Mouse (Mus musculus) kidney, embryonic 16.5 days (tissue): Measurements from ENCODE around the gene Trib2. TPM values are rescaled to one million over a fixed set of nuclear protein-coding genes. Genes with fewer than 3 reads are reported as not detected.

ENCODE experiments used
- ATAC-seq: fragments of 200-750 bp; cut with Nextera tagmentation; 2 replicates; pipeline ENCODE4 v1.8.0; 2017; ENCODE audit warnings: moderate TSS enrichment; ENCODE audit not compliant: low FRiP score, low TSS enrichment
- H3K27ac ChIP-seq: fragments of 300-500 bp; sonication (generic); 2 replicates; pipeline ENCODE4 v1.5.1; 2014; ENCODE audit warnings: low read length
- H3K27me3 ChIP-seq: fragments of 300-500 bp; sonication (generic); 2 replicates; pipeline ENCODE4 v1.6.1; 2014; ENCODE audit warnings: low read length, control low read depth, mixed read lengths; ENCODE audit not compliant: insufficient read depth
- H3K36me3 ChIP-seq: fragments of 300-500 bp; sonication (generic); 2 replicates; pipeline ENCODE4 v1.6.1; 2014; ENCODE audit warnings: low read length, control low read depth, mixed read lengths; ENCODE audit not compliant: insufficient read depth
- H3K4me1 ChIP-seq: fragments of 300-500 bp; sonication (generic); 2 replicates; pipeline ENCODE4 v1.6.1; 2014; ENCODE audit warnings: low read length, control low read depth, mixed read lengths; ENCODE audit not compliant: insufficient read depth
- H3K4me2 ChIP-seq: fragments of 300-500 bp; sonication (generic); replicated peaks from 2 replicates; pipeline ENCODE4 v1.6.1; 2014; ENCODE audit warnings: low read depth, low read length
- H3K4me3 ChIP-seq: fragments of 300-500 bp; sonication (generic); 2 replicates; pipeline ENCODE4 v1.5.1; 2014; ENCODE audit warnings: mild to moderate bottlenecking, low read length
- H3K9ac ChIP-seq: fragments of 300-500 bp; sonication (generic); replicated peaks from 2 replicates; pipeline ENCODE4 v1.6.1; 2014; ENCODE audit warnings: low read length
- H3K9me3 ChIP-seq: fragments of 300-500 bp; sonication (generic); 2 replicates; pipeline ENCODE4 v1.6.1; 2016; ENCODE audit warnings: low read length, control low read depth
- whole genome bisulfite sequencing: fragments of 180-500 bp; shearing (Covaris S2); extraction: QIAGEN DNeasy Blood & Tissue Kit; methylation state at CpG from one replicate; pipeline ENCODE4 v1.1.7; 2014; 5-methylcytosine and 5-hydroxymethylcytosine counted together
- polyA plus RNA-seq: library from polyadenylated mRNA; unstranded; fragments of >200 nt; fragmentation: Nextera tagmentation; extraction: Ambion mirVana; gene quantifications from 2 replicates; pipeline ENCODE4 v1.2.1, GENCODE M21; 2015

Gene Trib2
- polyA plus RNA-seq = 58.0 and 58.6 TPM in 2 replicates

DNA sequence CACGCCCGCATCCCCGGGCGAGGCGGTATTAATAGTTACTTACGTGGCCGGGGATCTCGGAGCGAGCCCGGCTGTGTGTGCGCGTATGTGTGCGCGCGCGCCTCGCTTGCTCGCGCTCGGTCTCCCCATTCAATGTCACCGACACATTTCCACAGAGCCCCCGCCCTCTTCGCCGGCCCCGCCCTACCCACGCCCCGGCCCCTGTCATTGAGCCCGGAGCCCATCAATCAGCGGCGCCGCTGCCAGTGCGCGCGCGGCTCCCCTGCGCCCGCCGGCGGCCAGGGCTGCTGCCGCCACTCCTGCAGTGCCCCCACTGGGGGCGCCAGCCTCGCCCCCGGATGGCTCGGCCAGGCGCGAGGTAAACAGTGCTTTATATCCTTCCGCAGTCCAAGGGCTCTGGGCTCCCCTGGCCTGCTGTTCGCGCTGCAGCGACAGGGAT is at the start of gene Trib2:
TSS of gene Trib2 (minus strand) at position 183 of the 439 bp plus-strand sequence.
- Histone ChIP-seq H3K9ac (peak within 1 kb of the TSS; percentile 96), H3K4me1 (peaks cover 12% of the 10 kb centered on the region), H3K4me3 (peak within 1 kb of the TSS; percentile 69), H3K9me3 (no peaks in the 10 kb centered on the region), H3K36me3 (no peaks in the 10 kb centered on the region), H3K27me3 (no peaks in the 10 kb centered on the region), H3K4me2 (peak within 1 kb of the TSS; percentile 74), H3K27ac (peak within 1 kb of the TSS; percentile 96)
- WGBS = under 1% methylated on average over 50 of the region's 50 CpGs
- ATAC-seq = peak; percentile 91

DNA sequence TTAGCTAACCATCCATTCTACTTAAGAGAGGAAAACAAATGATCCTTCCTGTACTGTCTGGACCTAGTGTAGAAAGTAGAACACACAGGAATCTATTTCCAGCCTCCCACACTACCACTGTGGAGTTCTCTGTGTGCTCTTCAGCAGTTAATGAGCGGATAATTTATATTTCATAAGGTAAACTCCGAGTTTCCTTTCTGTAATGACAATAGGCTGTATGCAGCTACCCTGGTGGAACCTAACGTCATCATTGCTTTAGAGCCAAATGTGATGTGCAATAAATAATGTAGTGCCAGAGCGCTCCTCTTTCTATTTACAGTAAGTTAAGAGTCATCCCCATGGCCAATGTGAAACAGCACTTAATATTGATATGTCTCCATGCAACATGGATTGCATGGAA is 41.3 kb upstream of the Trib2 start:
- WGBS = 78% methylated on average over 4 of the region's 4 CpGs
- H3K27me3 ChIP-seq = no peaks in the 10 kb centered on the region
- no peaks in the 10 kb centered on the region for H3K9me3 ChIP-seq
- no peak overlapping the region for H3K9ac ChIP-seq
- H3K36me3 ChIP-seq = no peaks in the 10 kb centered on the region
- H3K4me1 ChIP-seq = 0 out of 2 replicates have a peak, but pooled peaks cover 3% of the 10 kb centered on the region
- no peak overlapping the region for H3K4me3 ChIP-seq
- ATAC-seq = no peak
- H3K4me2 ChIP-seq = no peak overlapping the region
- no peak overlapping the region for H3K27ac ChIP-seq

DNA sequence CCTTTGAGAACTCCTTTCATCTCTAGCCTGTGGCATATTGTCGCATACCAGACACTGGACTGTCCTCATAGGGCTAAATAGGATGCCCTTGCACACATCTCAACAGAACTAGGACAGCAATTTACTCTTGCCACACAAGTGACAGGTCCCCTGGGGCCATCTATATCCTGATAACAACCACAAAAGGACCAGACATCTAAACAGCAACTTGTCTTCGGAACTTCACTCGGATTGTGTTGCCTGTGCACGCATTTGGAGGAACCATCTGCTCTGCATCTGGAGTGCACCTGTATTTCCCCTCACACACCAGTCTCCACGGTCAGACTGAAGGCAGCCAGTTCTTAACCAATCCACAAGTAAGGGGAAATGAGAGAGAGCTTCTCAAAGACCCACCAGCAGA is 39.2 kb upstream of the Trib2 start:
- ATAC-seq = no peak
- H3K4me3 ChIP-seq = no peak overlapping the region
- no peak overlapping the region for H3K9ac ChIP-seq
- H3K4me1 ChIP-seq = 0 out of 2 replicates have a peak, but pooled peaks cover 4% of the 10 kb centered on the region
- H3K36me3 ChIP-seq = no peaks in the 10 kb centered on the region
- no peak overlapping the region for H3K27ac ChIP-seq
- no peaks in the 10 kb centered on the region for H3K9me3 ChIP-seq
- H3K27me3 ChIP-seq = no peaks in the 10 kb centered on the region
- 85% methylated on average over 5 of the region's 5 CpGs for whole genome bisulfite sequencing
- H3K4me2 ChIP-seq = no peak overlapping the region

DNA sequence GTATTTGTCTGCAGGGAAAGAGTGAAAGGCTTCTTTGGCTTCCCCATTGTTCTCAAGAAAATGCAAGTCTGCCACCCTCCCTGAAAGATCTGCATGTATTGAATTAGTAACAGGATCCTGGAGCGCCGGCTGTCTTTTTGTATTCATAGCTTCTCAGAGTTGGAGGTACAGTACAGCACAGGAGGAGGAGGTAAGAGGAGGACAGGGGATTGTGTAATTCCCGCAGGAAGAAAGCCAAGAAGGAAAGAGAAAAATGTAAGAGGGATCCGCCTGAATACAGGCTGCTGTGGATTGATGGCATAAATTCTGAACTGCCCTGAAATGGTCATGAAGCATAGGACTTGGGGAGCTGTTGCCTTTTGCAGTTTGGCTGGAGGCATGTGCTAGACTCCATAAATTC is 36.1 kb upstream of the Trib2 start:
- Histone ChIP-seq H3K9ac (no peak overlapping the region), H3K4me1 (0 out of 2 replicates have a peak, but pooled peaks cover 4% of the 10 kb centered on the region), H3K27ac (no peak overlapping the region; the same call in 1 of the 2 replicates), H3K4me3 (no peak overlapping the region), H3K9me3 (no peaks in the 10 kb centered on the region), H3K27me3 (no peaks in the 10 kb centered on the region), H3K4me2 (no peak overlapping the region), H3K36me3 (no peaks in the 10 kb centered on the region)
- 61% methylated on average over 4 of the region's 4 CpGs for WGBS
- no peak; the same call in 1 of the 2 replicates for ATAC-seq

DNA sequence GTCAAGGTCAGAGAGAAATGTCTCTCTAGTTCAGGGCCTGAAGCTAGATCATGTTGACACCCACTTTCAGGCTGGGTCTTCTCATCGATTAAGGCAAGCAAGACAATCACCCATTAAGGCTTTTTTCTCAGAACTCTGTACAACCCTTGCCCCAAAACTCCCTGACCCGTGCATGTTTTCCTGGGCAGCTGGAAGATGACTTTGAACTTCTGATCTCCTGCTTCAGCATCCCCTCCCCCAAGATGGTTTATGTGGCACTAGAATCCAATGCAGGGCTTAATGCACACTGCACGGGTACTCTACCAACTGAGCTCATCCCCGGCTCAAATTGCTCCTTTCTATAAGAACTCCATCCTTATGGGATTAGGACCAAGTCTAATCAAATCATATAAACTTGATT is 35.3 kb upstream of the Trib2 start:
- Histone ChIP-seq H3K36me3 (no peaks in the 10 kb centered on the region), H3K9me3 (no peaks in the 10 kb centered on the region), H3K4me3 (no peak overlapping the region), H3K27me3 (no peaks in the 10 kb centered on the region), H3K9ac (no peak overlapping the region), H3K4me2 (no peak overlapping the region), H3K27ac (no peak overlapping the region), H3K4me1 (0 out of 2 replicates have a peak, but pooled peaks cover 4% of the 10 kb centered on the region)
- 57% methylated on average over 4 of the region's 4 CpGs for WGBS
- no peak for ATAC-seq

DNA sequence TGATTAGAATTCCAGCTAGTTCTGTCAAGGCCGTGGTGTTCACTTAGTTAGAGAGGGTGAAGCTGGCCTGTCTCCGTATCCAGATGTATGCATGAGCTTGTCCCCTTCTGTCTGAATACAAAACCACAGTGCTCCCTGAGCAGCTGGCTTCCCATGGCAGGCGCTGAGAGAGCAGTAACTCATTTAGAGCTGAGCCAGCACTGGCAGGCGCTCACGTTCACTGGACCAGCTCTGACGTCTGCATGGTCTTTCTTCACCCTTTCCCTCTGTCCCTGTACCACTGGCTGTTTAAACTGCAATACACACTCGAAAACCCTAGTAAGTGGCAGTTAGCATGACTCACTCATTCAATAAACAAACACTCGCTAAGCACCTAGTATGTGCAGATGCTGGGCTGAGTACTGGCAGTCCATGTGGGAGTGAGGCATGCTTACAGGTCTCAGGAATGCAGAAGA is 33.7 kb upstream of the Trib2 start:
- no peak overlapping the region for H3K4me3 ChIP-seq
- peak; percentile 64; the same call in 1 of the 2 replicates for ATAC-seq

DNA sequence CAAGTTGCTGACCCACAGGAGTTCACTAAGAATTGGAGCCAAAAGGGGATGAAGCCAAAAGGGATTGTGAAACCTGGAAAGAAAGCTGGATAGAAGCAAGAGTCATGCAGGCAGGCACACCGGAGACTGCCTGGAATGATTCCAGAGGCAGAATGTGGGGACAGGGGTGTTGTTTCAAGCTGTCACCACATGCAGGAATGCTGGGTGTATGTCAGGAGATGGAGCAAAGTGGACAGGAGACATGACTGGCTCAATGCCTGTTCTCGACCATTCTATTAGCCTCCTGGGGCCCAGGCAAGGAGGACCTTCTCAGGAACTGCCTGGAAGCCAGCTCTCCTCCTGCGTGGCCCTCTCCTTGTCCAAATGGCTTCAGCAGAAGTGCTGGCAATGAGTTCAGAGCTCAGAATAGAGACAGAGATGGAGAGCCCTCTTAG is 33.2 kb upstream of the Trib2 start:
- Histone ChIP-seq H3K9me3 (no peaks in the 10 kb centered on the region), H3K4me2 (no peak overlapping the region), H3K27me3 (no peaks in the 10 kb centered on the region), H3K27ac (no peak overlapping the region), H3K9ac (no peak overlapping the region), H3K4me3 (no peak overlapping the region), H3K36me3 (no peaks in the 10 kb centered on the region), H3K4me1 (0 out of 2 replicates have a peak, but pooled peaks cover 4% of the 10 kb centered on the region)
- ATAC-seq = no peak
- WGBS = 52% methylated on average over 3 of the region's 3 CpGs

More for the DNA sequence above, 33.7 kb upstream of the Trib2 start:
- Histone ChIP-seq H3K27ac (no peak overlapping the region), H3K4me2 (no peak overlapping the region), H3K9me3 (no peaks in the 10 kb centered on the region), H3K27me3 (no peaks in the 10 kb centered on the region), H3K36me3 (no peaks in the 10 kb centered on the region), H3K4me1 (0 out of 2 replicates have a peak, but pooled peaks cover 4% of the 10 kb centered on the region), H3K9ac (no peak overlapping the region)
- 45% methylated on average over 8 of the region's 8 CpGs for WGBS

DNA sequence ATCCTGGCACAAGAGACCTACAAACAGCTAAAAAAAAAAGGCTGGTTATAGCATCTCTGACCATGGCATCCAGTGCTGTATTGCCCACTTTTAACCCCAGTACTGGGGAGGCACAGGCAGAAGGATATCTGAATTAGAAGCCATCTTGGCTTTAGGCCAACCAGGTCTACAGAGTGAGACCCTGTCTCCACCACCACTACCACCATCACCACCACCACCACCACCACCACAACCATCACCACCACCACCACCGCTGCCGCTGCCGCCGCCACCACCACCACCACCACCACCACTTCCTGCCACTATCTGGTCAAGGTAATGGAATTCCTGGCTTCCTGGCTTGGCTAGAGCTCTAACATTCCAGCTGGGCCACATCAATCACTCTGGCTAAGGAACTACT is 31.7 kb upstream of the Trib2 start:
- Histone ChIP-seq H3K27ac (no peak overlapping the region), H3K36me3 (no peaks in the 10 kb centered on the region), H3K4me3 (no peak overlapping the region), H3K27me3 (no peaks in the 10 kb centered on the region), H3K4me1 (0 out of 2 replicates have a peak, but pooled peaks cover 4% of the 10 kb centered on the region), H3K9me3 (no peaks in the 10 kb centered on the region), H3K9ac (no peak overlapping the region), H3K4me2 (no peak overlapping the region)
- no peak for ATAC-seq
- 94% methylated on average over 4 of the region's 4 CpGs for WGBS

DNA sequence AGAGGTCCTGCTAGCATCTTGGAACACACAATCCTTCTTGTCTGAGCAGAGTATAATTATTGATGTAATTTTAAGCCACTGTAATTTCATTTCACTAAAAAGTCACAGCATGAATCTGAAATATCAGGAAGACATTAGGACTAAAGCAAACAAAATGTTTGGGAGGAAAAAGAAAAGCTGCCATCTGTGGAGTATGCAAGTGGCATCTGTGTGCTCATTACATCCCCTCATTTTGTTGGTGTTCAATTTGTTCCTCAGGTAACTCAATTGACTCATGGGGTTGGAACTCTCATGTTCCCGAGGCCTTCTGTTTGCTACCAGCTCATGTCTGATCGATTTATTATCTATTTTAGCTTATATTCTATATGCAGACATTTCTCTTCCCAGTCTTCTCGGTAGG is 28.0 kb upstream of the Trib2 start:
- no peak overlapping the region for H3K9ac ChIP-seq
- no peaks in the 10 kb centered on the region for H3K36me3 ChIP-seq
- H3K27me3 ChIP-seq = no peaks in the 10 kb centered on the region
- no peak overlapping the region for H3K4me3 ChIP-seq
- no peaks in the 10 kb centered on the region for H3K9me3 ChIP-seq
- H3K4me2 ChIP-seq = no peak overlapping the region
- WGBS = 74% methylated on average over 3 of the region's 3 CpGs
- H3K4me1 ChIP-seq = no peaks in the 10 kb centered on the region
- H3K27ac ChIP-seq = no peak overlapping the region
- ATAC-seq = no peak

DNA sequence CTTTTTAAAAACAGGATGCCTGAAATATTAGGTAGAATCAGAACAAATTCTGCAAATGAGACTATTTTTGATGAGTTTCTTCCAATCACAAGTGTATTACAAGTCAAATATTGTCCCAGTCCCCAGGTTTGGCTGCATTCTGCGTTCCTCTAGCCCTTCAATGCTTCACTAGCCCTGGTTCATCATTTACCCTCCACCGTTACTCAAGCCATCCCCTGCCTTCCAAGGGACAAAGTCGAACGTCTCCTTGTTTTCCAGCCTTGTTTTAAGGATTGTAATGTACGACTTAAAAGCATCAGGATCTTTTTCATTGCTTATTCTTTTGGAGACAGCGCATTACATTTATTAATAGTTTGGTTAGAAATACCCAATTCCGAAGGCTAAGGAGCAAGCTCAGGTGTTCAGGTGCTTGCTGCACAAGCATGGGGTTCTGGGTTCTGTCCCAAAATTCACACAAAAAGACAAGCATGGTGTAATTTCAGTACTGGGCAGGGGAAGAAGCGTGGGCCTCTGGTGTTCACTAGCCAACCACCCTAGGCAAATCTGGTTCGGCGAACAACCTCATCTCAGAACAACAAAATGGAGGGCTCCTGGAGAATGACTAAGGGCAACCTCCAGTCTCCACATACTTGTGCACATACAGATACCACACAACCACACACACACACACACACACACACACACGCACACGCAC is 24.3 kb upstream of the Trib2 start:
- H3K27ac ChIP-seq = peak overlapping the region; percentile 14; the same call in 1 of the 2 replicates
- H3K27me3 ChIP-seq = no peaks in the 10 kb centered on the region
- H3K36me3 ChIP-seq = no peaks in the 10 kb centered on the region
- H3K4me1 ChIP-seq = no peaks in the 10 kb centered on the region
- H3K9me3 ChIP-seq = no peaks in the 10 kb centered on the region
- no peak overlapping the region for H3K4me3 ChIP-seq
- no peak overlapping the region for H3K9ac ChIP-seq
- WGBS = 80% methylated on average over 12 of the region's 12 CpGs
- ATAC-seq = peak; percentile 86
- H3K4me2 ChIP-seq = no peak overlapping the region
